Mouse (Mus musculus) frontal cortex, adult 2 months (tissue): ENCODE measurements around the gene Fzr1. TPM values are rescaled to one million over a fixed set of nuclear protein-coding genes. Genes with fewer than 3 reads are reported as not detected.

ENCODE experiments used
- DNase-seq, 2 experiments: peaks; one replicate each; pipeline ENCODE4 v3.0.0; 2022; ENCODE audit warnings: low spot score in 1 of 2; ENCODE audit errors: extremely low spot score in 1 of 2
- polyA plus RNA-seq: library from polyadenylated mRNA; depleted of rRNA; stranded (reverse); fragments of >200 nt; gene quantifications from 2 replicates; pipeline ENCODE4 v1.2.3, GENCODE M21; 2012

The Fzr1 gene
- polyA plus RNA-seq, 1 experiment = 71.6 TPM

GRCm38 (mm10) chr10:81385603-81386306 lies 7.4 kb upstream of the Fzr1 start:
- no peak for DNase-seq

- DNase-seq = no peak
Observed at GRCm38 (mm10) chr10:81384605-81384982, 6.3 kb upstream of the Fzr1 start.

GRCm38 (mm10) chr10:81383802-81384604 lies 5.7 kb upstream of the Fzr1 start, which contains the start of the genes Dohh and Gm48551:
Gene Dohh, plus strand, starts transcription at chr10:81384428.
Gene Gm48551, plus strand, starts transcription at chr10:81384466.
- DNase-seq = peak; percentile 97 to 100

GRCm38 (mm10) chr10:81382039-81382438 lies 3.7 kb upstream of the Fzr1 start:
- no peak for DNase-seq

- no peak for DNase-seq
Observed at GRCm38 (mm10) chr10:81379809-81380378, 1.6 kb upstream of the Fzr1 start.

- no peak for DNase-seq
Observed at GRCm38 (mm10) chr10:81379183-81379553, 852 bp upstream of the Fzr1 start.

GRCm38 (mm10) chr10:81378553-81379182 lies 352 bp upstream of the Fzr1 start:
- DNase-seq = peak; percentile 100

GRCm38 (mm10) chr10:81377362-81377664 lies 1.0 kb downstream of the Fzr1 start:
- DNase-seq = no peak

GRCm38 (mm10) chr10:81376561-81377361 lies 1.6 kb downstream of the Fzr1 start:
- no peak for DNase-seq

- no peak for DNase-seq
Observed at GRCm38 (mm10) chr10:81375322-81375721, 3.0 kb downstream of the Fzr1 start.

- no peak for DNase-seq
Observed at GRCm38 (mm10) chr10:81367207-81367495, 11.2 kb downstream of the Fzr1 start.

- no peak for DNase-seq
Observed at GRCm38 (mm10) chr10:81366477-81367206, 11.7 kb downstream of the Fzr1 start.

- no peak for DNase-seq
Observed at GRCm38 (mm10) chr10:81365672-81366476, 12.4 kb downstream of the Fzr1 start, which contains the start of gene 4930404N11Rik. Gene 4930404N11Rik, minus strand, starts transcription at chr10:81365816.

- DNase-seq = peak in 1 of 2 experiments; percentile 54
Observed at GRCm38 (mm10) chr10:81365073-81365472, 13.2 kb downstream of the Fzr1 start.

GRCm38 (mm10) chr10:81364666-81365065 lies 13.7 kb downstream of the Fzr1 start:
- no peak for DNase-seq

GRCm38 (mm10) chr10:81363436-81364346 lies 14.6 kb downstream of the Fzr1 start:
- DNase-seq = no peak

GRCm38 (mm10) chr10:81362336-81362949 lies 15.9 kb downstream of the Fzr1 start:
- DNase-seq = no peak

- no peak for DNase-seq
Observed at GRCm38 (mm10) chr10:81360721-81361120, 17.6 kb downstream of the Fzr1 start.
